Mouse (Mus musculus) small intestine, adult 2 months (tissue): ENCODE data around the gene Pak4.

ENCODE experiments used
- CTCF ChIP-seq: fragments of 200-500 bp; IDR thresholded peaks from 2 replicates; pipeline ENCODE4 v1.5.1; 2012; ENCODE audit warnings: low read depth, mild to moderate bottlenecking, control low read depth, inconsistent platforms, low read length, moderate library complexity, mixed read lengths; ENCODE audit not compliant: insufficient replicate concordance, insufficient read length; ENCODE audit errors: extremely low read depth
- POLR2A ChIP-seq: fragments of 200-500 bp; IDR thresholded peaks from 2 replicates; pipeline ENCODE4 v1.6.1; 2012; ENCODE audit warnings: low read depth, mild to moderate bottlenecking, control low read depth, inconsistent platforms, low read length, moderate library complexity

DNA sequence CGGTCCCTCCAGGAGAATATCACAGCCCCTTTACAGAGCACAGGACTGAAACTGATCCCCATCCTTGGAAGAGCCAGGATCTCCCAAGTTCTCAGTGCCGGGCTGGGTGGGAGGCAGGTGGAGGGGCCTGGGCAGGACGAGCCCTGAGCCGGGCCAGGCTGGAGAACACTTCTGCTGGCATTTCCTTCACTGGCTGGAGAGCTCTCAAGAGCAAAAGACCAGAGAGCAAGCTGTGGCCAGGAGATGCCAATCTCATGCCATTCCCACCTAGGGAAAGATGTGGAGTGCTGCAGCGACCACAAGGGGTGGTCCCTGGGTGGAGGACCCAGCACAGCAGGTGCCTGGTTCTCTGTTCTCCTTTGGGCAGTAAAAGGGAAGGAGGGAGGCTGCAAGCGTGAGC is 13.0 kb downstream of the Pak4 start:
- no peak for TF ChIP-seq CTCF
- TF ChIP-seq POLR2A = no peak
